In the genomic region with DNA sequence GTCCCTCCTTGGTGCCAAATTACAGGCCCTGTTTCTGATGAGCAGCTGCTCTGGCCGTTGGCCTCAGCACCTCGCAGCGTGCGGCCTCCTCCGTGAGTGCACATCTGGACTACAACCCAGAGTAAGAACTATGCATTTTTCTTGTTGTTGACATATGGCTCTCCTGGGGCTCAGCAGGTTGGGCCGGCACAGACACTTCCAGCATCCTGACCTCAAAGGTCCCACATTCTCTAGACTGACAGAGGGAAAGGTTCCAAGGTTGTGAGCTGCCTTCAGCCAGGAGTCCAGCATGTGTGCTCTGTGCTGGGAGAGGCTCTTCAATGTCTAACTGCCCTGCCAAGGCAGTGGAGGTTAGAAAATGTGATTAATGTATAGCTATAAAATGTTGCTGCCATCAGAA, we compare ENCODE assay signal across 20 mouse cellular contexts. TPM values are rescaled to one million over a fixed set of nuclear protein-coding genes. Genes with fewer than 3 reads are reported as not detected.
DNase-seq lines count a peak whose midpoint lies in the region; ATAC-seq lines count a peak whose summit lies in the region.
"Had no signal": no experiment of that assay in that cellular context is flagged by ENCODE, and none has a peak within 500 bp of the region (broad histone marks: within the 10 kb centered on the region; RNA-seq: fewer than 3 reads in every experiment).

No protein-coding gene starts in this region.

- intact Hi-C loops in gastrocnemius, postnatal 36 days (cut with DNase I) = no loop called here

- no peak overlapping the region for H3K4me3 ChIP-seq in kidney, embryonic 16.5 days (ENCODE audit: low read length)
- no peak overlapping the region for H3K4me3 ChIP-seq in embryonic facial prominence, embryonic 10.5 days
- no peak overlapping the region for H3K4me3 ChIP-seq in heart, embryonic 12.5 days
- no peak overlapping the region for H3K4me3 ChIP-seq in liver, embryonic 12.5 days
- H3K4me3 ChIP-seq: heart, adult 2 months; hindbrain, embryonic 12.5 days; midbrain, embryonic 12.5 days had no signal

- no peak overlapping the region for H3K4me2 ChIP-seq in kidney, embryonic 16.5 days (replicated peaks; ENCODE audit: low read depth, low read length)
- no peak overlapping the region for H3K4me2 ChIP-seq in heart, embryonic 12.5 days
- no peak overlapping the region for H3K4me2 ChIP-seq in liver, embryonic 12.5 days
- H3K4me2 ChIP-seq: hindbrain, embryonic 12.5 days; midbrain, embryonic 12.5 days had no signal

- 25% methylated on average over 6 of the region's 6 CpGs for WGBS in kidney, embryonic 16.5 days
- whole genome bisulfite sequencing in embryonic facial prominence, embryonic 10.5 days = 53% methylated on average over 6 of the region's 6 CpGs
- WGBS in heart, embryonic 12.5 days = 78% methylated on average over 6 of the region's 6 CpGs
- WGBS in liver, embryonic 12.5 days (ENCODE audit: insufficient replicate concordance) = 79% methylated on average over 6 of the region's 6 CpGs

- no peak for DNase-seq in kidney, adult 9 months
- DNase-seq in embryo, embryonic 10 days (ENCODE audit: low spot score) = peak; percentile 58
- DNase-seq in embryonic facial prominence, embryonic 10.5 days (ENCODE audit: low spot score) = peak; percentile 30
- peak; percentile 74 for DNase-seq in mesoderm, embryonic 11.5 days (ENCODE audit: low read depth, low spot score)
- no peak for DNase-seq in gastrocnemius, postnatal 36 days
- DNase-seq: adrenal gland, postnatal 36 days; cerebellum, adult 9-10 months; heart, adult 2 months; kidney, adult 11 months; liver; lung, adult 18-20 months; thymus, postnatal 36 days had no signal

- peak overlapping the region; percentile 23; the same call in 1 of the 2 replicates for H3K27ac ChIP-seq in kidney, embryonic 16.5 days (ENCODE audit: low read length)
- H3K27ac ChIP-seq in embryonic facial prominence, embryonic 10.5 days (replicated peaks) = no peak overlapping the region
- H3K27ac ChIP-seq in heart, embryonic 12.5 days (ENCODE audit: poor library complexity, severe bottlenecking) = no peak overlapping the region
- H3K27ac ChIP-seq in liver, embryonic 12.5 days = no peak overlapping the region
- H3K27ac ChIP-seq: heart, adult 2 months; hindbrain, embryonic 12.5 days; midbrain, embryonic 12.5 days; stomach, postnatal 0 days had no signal

- peaks cover 8% of the 10 kb centered on the region; the same call in 1 of the 2 replicates for H3K4me1 ChIP-seq in kidney, embryonic 16.5 days (ENCODE audit: insufficient read depth, low read length)
- peaks cover 32% of the 10 kb centered on the region for H3K4me1 ChIP-seq in embryonic facial prominence, embryonic 10.5 days
- peaks cover 5% of the 10 kb centered on the region for H3K4me1 ChIP-seq in heart, embryonic 12.5 days (replicated peaks)
- 0 out of 2 replicates have a peak, but pooled peaks cover 6% of the 10 kb centered on the region for H3K4me1 ChIP-seq in liver, embryonic 12.5 days

- no peak overlapping the region for H3K9ac ChIP-seq in kidney, embryonic 16.5 days (replicated peaks; ENCODE audit: low read length)
- no peak overlapping the region for H3K9ac ChIP-seq in heart, embryonic 12.5 days
- no peak overlapping the region for H3K9ac ChIP-seq in liver, embryonic 12.5 days
- H3K9ac ChIP-seq: hindbrain, embryonic 12.5 days; midbrain, embryonic 12.5 days had no signal

- H3K9me3 ChIP-seq in kidney, embryonic 16.5 days (ENCODE audit: low read length) = no peaks in the 10 kb centered on the region
- no peaks in the 10 kb centered on the region for H3K9me3 ChIP-seq in embryonic facial prominence, embryonic 10.5 days
- H3K9me3 ChIP-seq in heart, embryonic 12.5 days (replicated peaks) = no peaks in the 10 kb centered on the region
- no peaks in the 10 kb centered on the region for H3K9me3 ChIP-seq in liver, embryonic 12.5 days (replicated peaks)
- H3K9me3 ChIP-seq: hindbrain, embryonic 12.5 days; midbrain, embryonic 12.5 days had no signal

- no peaks in the 10 kb centered on the region for H3K27me3 ChIP-seq in kidney, embryonic 16.5 days (ENCODE audit: insufficient read depth, low read length)
- H3K27me3 ChIP-seq in embryonic facial prominence, embryonic 10.5 days (replicated peaks; ENCODE audit: low read depth, poor library complexity, severe bottlenecking) = no peaks in the 10 kb centered on the region
- H3K27me3 ChIP-seq in heart, embryonic 12.5 days (replicated peaks) = no peaks in the 10 kb centered on the region
- no peaks in the 10 kb centered on the region for H3K27me3 ChIP-seq in liver, embryonic 12.5 days (replicated peaks)
- H3K27me3 ChIP-seq: midbrain, embryonic 12.5 days had no signal

- ATAC-seq in kidney, embryonic 16.5 days (ENCODE audit: low FRiP score, low TSS enrichment) = peak; percentile 58; the same call in 1 of the 2 replicates
- ATAC-seq in heart, embryonic 12.5 days (ENCODE audit: insufficient number of reproducible peaks, low FRiP score) = no peak
- no peak for ATAC-seq in liver, embryonic 12.5 days
- ATAC-seq: forebrain, embryonic 16.5 days had no signal

- no peaks in the 10 kb centered on the region for H3K36me3 ChIP-seq in kidney, embryonic 16.5 days (ENCODE audit: insufficient read depth, low read length)
- no peaks in the 10 kb centered on the region for H3K36me3 ChIP-seq in embryonic facial prominence, embryonic 10.5 days (replicated peaks)
- no peaks in the 10 kb centered on the region for H3K36me3 ChIP-seq in heart, embryonic 12.5 days
- no peaks in the 10 kb centered on the region for H3K36me3 ChIP-seq in liver, embryonic 12.5 days
- H3K36me3 ChIP-seq: hindbrain, embryonic 12.5 days; midbrain, embryonic 12.5 days had no signal

RNA-seq across cellular contexts. Expression of a gene that starts 55.2 kb away (rescaled TPM):
- 9.7 and 9.9 TPM in 2 replicates for polyA plus RNA-seq in kidney, embryonic 16.5 days (2015; fragmentation: Nextera tagmentation; extraction: Ambion mirVana)
- polyA plus RNA-seq in embryonic facial prominence, embryonic 10.5 days (2016; fragmentation: Nextera tagmentation; extraction: Ambion mirVana) = 1.00 and 1.0 TPM in 2 replicates
- polyA plus RNA-seq in heart, embryonic 12.5 days (2016; fragmentation: Nextera tagmentation; extraction: Ambion mirVana) = 4.3 and 4.4 TPM in 2 replicates
- 1.3 and 1.5 TPM in 2 replicates for polyA plus RNA-seq in liver, embryonic 12.5 days (2016; fragmentation: Nextera tagmentation; extraction: Ambion mirVana)
- total RNA-seq in gastrocnemius, postnatal 36 days (2021) = under 1 TPM; 0.79 to 0.96 TPM
- total RNA-seq: ES-E14 had no signal

Comparison
In these comparisons a context has a peak if more than half of its experiments do, and no peak if none do; other contexts are left out.
1. DNase-seq: peak in embryo, embryonic 10 days (single experiment), embryonic facial prominence, embryonic 10.5 days (single experiment) and mesoderm, embryonic 11.5 days (single experiment); none in kidney, adult 9 months (single experiment) and gastrocnemius, postnatal 36 days (0 of 2).